Mouse (Mus musculus) kidney, adult 11 months (tissue): Measurements from ENCODE around the gene Tmem210.

Experiments
- DNase-seq: peaks from one replicate; pipeline ENCODE4 v3.0.0; 2022

The Tmem210 gene

DNA sequence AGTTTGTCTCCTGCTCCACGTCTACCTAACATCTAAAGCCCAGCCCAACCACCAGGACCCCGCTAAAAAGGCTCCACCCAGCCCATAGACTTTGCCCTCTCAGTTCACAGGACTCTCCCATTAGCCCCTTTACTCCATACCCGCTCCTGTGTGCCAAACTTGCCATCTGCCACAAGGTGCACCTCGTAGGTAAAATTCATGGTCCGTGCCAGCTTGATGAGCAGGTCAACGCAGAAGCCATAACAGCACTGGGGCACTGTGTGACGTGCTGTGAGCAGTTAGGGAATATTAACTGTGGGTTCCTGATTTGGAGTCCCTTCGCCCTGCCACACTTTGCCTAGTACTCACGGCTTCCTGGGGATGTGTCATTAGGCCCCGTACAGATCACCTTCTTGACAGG, 10.1 kb downstream of the Tmem210 start:
- DNase-seq = no peak

DNA sequence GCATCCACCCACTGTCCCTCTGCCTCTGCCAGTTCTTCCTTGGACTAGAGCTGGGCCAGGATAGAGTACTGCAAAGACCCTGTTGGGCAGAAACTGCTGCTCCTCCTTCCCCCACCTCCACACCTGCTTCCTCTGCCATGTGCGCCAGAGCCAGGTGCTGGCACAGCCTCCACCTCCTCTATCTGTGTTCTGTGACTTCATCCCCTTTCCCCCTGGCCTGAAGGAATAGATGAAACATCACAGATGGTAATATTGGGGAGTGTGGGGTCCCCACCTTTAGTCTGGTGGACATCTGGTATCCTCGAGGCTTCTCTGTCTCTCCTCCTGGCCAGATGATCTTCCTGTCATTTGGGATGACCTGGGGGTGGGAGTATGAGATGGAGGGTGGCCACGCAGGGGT, 15.5 kb downstream of the Tmem210 start:
- DNase-seq = no peak

DNA sequence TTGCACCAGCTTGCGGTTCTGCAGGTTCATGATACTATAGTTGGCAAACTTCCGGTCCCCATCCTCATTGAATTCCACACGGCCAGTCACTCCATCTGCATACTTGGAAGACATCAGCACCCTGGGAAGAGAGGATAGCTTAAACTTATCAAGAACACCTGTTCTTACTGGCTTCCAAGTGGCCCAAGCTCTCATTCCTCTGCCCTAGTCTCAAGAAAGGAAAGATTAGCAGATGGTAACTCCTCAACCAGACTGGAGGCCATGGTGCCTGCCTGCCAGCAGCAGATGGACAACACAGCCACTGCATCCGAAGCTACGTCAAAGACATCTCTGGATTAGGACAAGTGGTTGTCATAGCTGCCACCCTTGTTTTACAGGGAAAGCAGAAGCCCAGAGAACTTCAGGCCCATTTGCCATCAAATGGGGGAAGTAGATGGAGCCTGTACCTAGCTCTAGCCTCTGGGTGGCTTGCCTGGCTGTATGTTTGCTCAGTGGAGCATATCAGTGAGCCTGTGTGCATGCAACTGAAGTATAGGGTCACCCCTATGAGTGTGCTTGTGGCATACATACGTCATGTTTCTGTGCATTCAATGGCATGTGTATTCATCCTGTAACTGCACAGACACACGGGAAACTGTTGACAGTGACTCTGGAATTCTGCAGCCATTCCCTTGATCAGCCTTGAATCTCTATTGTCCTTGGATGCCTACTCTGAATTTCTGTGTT, 16.1 kb downstream of the Tmem210 start:
- DNase-seq = no peak

DNA sequence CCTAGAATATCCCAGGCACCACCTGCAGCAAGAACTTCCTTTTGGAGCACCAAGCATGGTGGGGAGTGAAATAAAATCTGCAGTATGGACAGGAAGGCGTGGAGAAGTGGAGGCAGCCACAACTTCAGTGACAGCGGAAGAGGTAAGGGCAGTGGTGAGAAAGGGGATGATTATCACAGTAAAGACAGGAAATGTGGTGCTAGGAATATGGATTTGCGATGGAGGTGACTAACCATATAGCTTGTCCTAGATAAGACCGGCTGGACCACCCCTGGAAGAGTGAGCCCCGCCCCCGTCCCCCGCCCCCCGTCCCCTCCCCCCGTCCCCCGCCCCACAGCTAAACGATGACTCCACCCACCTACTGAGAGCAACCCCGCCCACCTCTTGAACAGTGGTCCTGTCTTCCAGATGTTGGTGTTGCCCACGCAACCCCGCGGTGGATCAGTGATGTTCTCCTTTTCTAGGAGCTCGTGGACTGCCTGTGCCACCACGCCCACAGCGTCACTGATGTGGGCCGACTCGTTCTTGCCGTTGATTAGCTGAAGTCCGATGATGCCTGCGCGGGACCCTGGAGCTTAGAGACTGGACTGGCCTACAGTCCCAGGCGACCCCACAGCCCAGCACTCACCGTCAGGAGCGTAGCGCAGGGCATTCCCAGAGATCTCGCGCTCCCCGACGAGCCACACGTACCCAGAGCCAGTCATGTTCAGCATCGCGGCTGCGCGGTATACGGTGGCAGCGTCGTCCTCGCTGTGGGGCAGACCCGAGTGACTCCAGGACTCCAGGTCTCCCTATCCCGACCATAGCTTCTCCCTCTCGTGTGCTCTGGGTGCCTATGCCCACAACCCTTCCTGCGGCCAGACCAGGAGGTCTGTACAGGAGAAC, 17.0 kb downstream of the Tmem210 start:
- no peak for DNase-seq

DNA sequence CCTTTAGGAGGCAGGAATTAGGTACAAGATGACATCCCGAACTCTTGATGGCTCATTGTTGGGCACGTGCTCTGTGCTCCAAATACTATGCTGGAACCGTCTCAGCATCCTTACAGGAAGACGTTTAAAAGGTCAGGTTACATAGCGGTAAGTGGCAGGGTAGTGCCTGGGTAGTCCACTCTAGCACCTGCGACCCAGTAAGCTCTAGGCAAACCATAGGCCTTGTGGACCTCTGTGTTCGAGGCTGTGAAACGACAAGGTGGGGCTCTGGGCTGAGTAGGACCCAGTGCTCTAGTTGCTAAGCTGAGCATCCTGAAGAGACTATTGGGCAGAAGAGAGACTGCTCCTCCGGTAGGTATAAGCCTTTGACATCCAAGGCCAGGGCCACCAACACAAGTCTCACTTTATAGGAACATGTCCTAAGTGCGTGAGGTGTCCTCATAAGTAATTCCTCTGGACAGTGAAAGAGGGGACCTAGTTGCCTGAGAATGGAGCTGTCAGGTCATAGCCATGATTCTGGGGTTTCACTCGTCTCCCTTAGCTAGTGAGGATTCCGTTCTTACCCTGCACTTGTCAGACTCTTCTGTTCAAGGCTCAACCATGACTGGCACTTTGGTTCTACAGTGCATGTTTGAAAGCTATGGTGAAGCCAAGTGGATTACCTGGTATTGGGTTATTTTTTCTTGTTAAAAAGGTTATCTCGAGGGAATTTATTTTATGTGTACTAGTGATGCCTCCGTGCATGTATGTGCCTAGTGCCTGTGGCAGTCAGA, 17.8 kb downstream of the Tmem210 start:
- DNase-seq = no peak

GRCm38 (mm10) chr2:25310180-25310579, 22.2 kb downstream of the Tmem210 start:
- DNase-seq = no peak

DNA sequence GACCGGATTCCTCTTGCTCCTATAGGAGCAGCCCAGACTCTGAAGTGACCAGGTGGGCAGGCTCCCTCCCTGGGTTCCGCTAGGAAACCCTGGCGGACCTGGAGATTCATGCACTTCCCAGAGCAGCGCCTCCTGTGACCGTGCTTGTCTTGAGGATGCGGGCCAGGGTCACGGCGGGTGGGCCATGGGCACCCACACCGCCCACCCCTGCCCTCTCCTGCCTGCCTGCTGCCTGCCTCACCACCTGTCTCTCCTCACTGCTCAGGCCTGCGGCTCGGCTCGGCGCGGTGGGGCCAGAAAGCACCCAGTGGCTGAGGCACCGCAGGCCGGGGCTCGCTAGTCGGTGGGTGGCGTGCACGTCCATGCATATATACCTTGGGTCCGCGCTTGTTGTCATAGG, 23.0 kb downstream of the Tmem210 start:
- no peak for DNase-seq

DNA sequence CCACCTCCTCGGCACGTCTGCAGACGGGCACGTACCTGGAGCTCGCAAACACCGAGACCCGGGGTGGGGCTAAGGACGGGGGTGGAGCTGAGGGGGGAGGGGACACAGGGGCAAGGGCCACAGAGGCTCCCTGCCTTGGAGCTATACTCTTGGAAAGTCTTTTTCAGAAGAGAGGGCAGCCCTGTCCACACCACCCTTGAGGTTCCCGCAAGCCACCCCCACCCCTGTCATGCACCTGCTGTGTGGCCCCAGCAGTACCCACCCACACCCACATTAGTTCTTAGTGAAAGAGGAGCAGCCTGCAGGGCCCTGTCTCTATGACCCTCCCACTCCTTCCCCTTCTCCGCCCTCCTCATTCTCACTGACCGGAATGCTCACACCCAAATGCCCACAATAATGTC, 23.5 kb downstream of the Tmem210 start:
- no peak for DNase-seq

- no peak for DNase-seq
These were observed 30.4 kb downstream of the Tmem210 start for GRCm38 (mm10) chr2:25318119-25318966.

- no peak for DNase-seq
These were observed 31.2 kb downstream of the Tmem210 start, which contains the start of gene Grin1 for GRCm38 (mm10) chr2:25318971-25319773. Gene Grin1, minus strand, starts transcription at chr2:25319187.

DNA sequence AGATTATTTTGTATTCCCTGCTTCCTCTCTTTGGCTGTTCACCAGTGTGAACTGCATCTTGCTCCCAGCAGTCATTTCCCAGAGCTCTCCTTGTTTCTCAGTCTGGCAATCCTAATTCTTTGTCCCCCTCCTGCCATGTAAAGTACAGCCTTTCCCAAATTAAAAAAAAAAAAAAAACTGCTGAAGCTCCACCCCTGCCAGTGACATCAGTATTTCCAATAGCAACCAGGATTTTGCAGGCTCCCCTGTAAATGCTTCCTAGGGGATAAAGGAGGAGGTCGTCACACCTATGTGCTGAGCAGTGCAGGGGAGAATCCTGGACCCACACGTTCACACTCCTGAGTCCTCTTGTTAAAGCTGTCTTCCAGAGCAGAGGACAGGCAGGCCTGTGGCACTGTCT, 32.1 kb downstream of the Tmem210 start:
- DNase-seq = no peak

DNA sequence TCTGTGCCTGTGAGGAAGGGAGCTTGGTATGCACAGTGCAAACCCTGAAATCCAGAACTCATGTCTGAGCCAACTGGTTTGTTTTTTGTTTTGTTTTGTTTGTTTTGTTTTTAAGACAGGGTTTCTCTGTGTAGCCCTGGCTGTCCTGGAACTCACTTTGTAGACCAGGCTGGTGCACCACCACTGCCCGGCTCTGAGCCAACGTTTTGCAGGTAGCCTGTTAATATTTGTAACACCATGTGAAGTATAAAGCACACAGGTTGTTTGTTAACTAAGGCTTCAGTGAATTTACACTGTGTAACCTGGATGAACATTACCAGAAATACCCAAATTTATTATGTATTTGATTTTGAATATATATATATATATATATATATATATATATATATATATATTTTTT, 38.1 kb downstream of the Tmem210 start:
- no peak for DNase-seq

- DNase-seq = no peak
These were observed 40.5 kb downstream of the Tmem210 start for GRCm38 (mm10) chr2:25328440-25328839.

GRCm38 (mm10) chr2:25331470-25331869, 43.5 kb downstream of the Tmem210 start:
- DNase-seq = no peak

DNA sequence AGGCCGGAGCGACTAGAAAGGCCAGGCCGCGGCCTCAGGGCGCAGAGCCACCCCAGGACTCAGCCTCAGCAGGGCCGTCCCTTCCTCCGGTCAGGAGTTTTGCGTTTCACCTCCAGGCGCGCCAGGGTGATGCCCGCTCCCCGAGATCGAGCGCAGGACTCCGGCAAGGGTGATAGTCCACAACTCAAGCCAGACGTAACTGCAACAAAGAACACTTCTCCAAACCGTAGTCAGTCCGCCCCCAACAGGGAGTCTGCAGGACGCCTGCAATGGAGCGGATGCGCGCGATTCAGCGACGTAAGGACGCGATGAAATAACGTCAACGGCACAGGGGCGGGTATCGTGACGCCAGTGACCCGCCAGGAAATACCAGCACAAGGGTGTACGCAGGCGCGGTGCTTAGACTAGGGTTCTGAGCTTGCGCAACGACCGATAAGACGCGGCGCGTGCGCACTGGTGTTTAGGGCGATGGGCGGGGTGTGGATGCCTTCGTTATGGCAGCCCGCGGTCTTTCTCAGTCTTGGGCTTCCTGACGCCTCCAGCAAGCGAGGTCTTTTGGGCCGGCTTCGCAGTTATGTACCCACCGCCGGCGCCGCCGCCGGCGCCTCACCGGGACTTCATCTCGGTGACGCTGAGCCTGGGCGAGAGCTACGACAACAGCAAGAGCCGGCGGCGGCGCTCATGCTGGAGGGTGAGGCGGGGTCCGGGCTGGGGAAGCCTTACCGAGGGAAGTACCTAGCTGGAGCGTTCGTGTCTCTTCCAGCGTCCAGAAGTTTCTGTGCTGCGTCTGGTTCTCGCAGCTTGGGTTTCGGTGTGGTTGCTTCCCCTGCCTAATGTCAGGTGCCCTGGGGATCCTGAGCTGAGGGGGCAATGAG, 44.6 kb downstream of the Tmem210 start, which contains the start of gene Man1b1:
TSS of gene Man1b1 (plus strand) at position 53 of the 875 bp plus-strand sequence.
- peak; percentile 99 for DNase-seq

- DNase-seq = no peak
These were observed 45.6 kb downstream of the Tmem210 start for GRCm38 (mm10) chr2:25333569-25333968.

GRCm38 (mm10) chr2:25338303-25338702, 50.4 kb downstream of the Tmem210 start:
- DNase-seq = no peak
